Mouse (Mus musculus) right cerebral cortex, adult 2 months (tissue): ENCODE measurements around the gene Klhdc3.

Experiments
- DNase-seq, 2 experiments: peaks; one replicate each; pipeline ENCODE4 v3.0.0; 2021 to 2022; ENCODE audit warnings: low spot score in 2 of 2

Klhdc3 gene

GRCm38 (mm10) chr17:46702100-46702499 is 21.4 kb upstream of the Klhdc3 start:
- DNase-seq: peak in 1 of 2 experiments; percentile 36

GRCm38 (mm10) chr17:46701489-46701888 is 20.8 kb upstream of the Klhdc3 start:
- DNase-seq: no peak

GRCm38 (mm10) chr17:46699912-46700311 is 19.2 kb upstream of the Klhdc3 start:
- no peak for DNase-seq

GRCm38 (mm10) chr17:46699245-46699644 is 18.5 kb upstream of the Klhdc3 start:
- DNase-seq: no peak

- DNase-seq: no peak
These were observed 17.8 kb upstream of the Klhdc3 start for GRCm38 (mm10) chr17:46698515-46698914.

- DNase-seq: no peak
These were observed 13.9 kb upstream of the Klhdc3 start for GRCm38 (mm10) chr17:46694517-46695063.

GRCm38 (mm10) chr17:46691390-46691789 is 10.7 kb upstream of the Klhdc3 start:
- DNase-seq: no peak

- no peak for DNase-seq
These were observed 10.0 kb upstream of the Klhdc3 start for GRCm38 (mm10) chr17:46690665-46691064.

GRCm38 (mm10) chr17:46685913-46686312 is 5.2 kb upstream of the Klhdc3 start:
- no peak for DNase-seq

- DNase-seq: no peak
These were observed 2.1 kb upstream of the Klhdc3 start for GRCm38 (mm10) chr17:46682654-46683389.

- DNase-seq: no peak
These were observed 878 bp upstream of the Klhdc3 start for GRCm38 (mm10) chr17:46681466-46682118.

- peak in 1 of 2 experiments; percentile 35 for DNase-seq
These were observed 613 bp downstream of the Klhdc3 start for GRCm38 (mm10) chr17:46679843-46680759.

GRCm38 (mm10) chr17:46678911-46679310 is 1.8 kb downstream of the Klhdc3 start:
- DNase-seq: no peak

GRCm38 (mm10) chr17:46678416-46678815 is 2.3 kb downstream of the Klhdc3 start, which contains the start of gene Mea1:
Mea1 (plus strand) TSS chr17:46678793.
- no peak for DNase-seq

- no peak for DNase-seq
These were observed 6.0 kb downstream of the Klhdc3 start for GRCm38 (mm10) chr17:46674530-46675283.

GRCm38 (mm10) chr17:46673850-46674529 is 6.7 kb downstream of the Klhdc3 start, which contains the start of gene Rrp36:
Rrp36 (minus strand) TSS chr17:46674352.
- peak; percentile 89 to 92 for DNase-seq

- DNase-seq: no peak
These were observed 10.8 kb downstream of the Klhdc3 start for GRCm38 (mm10) chr17:46669911-46670310.

GRCm38 (mm10) chr17:46667712-46668111 is 13.0 kb downstream of the Klhdc3 start:
- no peak for DNase-seq

GRCm38 (mm10) chr17:46662730-46663129 is 18.0 kb downstream of the Klhdc3 start:
- no peak for DNase-seq

GRCm38 (mm10) chr17:46661981-46662380 is 18.7 kb downstream of the Klhdc3 start:
- no peak for DNase-seq
